Mouse (Mus musculus): ENCODE data around the gene Ehd3. TPM values are rescaled to one million over a fixed set of nuclear protein-coding genes. Genes with fewer than 3 reads are reported as not detected.
"Not testable (repeated sequence)": the region's sequence is repeated elsewhere in the genome, so short reads cannot be mapped to it uniquely, and the experiment has no call there.

The Ehd3 gene
- polyA plus RNA-seq, 1 experiment = not detected

DNA sequence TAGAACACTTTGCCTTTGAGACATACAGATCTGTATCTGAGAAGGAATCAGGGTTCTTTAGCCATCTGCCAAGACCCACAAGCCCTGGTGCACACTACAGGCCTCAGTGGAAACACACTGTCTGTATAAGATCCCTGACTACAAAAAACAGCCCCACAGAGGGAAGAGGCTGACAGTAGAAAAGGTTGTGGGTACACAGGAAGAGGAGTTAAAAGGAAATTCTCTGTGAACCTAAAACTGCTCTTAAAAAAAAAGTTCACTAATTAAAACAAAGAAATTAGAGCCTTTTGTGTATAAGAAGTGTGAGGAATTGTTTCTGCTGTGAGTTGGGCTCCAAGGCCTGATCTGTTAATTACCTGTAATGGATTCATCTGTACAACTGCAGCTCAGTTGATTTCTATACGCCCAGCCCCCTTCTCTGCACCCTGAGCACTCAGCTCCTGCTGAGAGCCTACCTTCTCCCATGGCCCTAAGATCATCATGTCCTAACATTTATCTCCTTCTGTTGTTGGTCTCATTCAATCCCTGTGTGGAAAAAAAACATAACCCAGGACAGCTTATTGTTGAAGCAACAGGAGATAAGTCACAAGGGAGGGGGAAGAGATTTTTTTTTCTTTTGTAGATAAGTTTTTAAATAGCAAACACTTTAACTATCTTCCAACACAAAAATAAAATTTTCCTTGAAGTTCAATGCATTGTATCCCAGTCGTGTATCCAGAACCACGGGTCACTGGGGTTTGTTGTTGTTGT lies 35.3 kb downstream of the Ehd3 start:
- Histone ChIP-seq H3K4me1 (ENCODE audit: control insufficient read depth, insufficient read depth, low read length) (no peaks in the 10 kb centered on the region), H3K4me3 (ENCODE audit: insufficient read depth, low read length) (no peak overlapping the region), H3K27ac (ENCODE audit: insufficient read depth, low read depth, low read length) (no peak overlapping the region)
- TF ChIP-seq POLR2A (IDR thresholded peaks at IDR 0.05; ENCODE audit: borderline replicate concordance, low read depth, low read length) (no peak), CTCF (IDR thresholded peaks at IDR 0.05; ENCODE audit: low read depth, low read length) (no peak)

- H3K4me1 ChIP-seq (ENCODE audit: control insufficient read depth, insufficient read depth, low read length); H3K4me3 ChIP-seq (ENCODE audit: insufficient read depth, low read length): not testable (repeated sequence)
Observed at GRCm38 (mm10) chr17:73839876-73840275, 35.9 kb downstream of the Ehd3 start.

DNA sequence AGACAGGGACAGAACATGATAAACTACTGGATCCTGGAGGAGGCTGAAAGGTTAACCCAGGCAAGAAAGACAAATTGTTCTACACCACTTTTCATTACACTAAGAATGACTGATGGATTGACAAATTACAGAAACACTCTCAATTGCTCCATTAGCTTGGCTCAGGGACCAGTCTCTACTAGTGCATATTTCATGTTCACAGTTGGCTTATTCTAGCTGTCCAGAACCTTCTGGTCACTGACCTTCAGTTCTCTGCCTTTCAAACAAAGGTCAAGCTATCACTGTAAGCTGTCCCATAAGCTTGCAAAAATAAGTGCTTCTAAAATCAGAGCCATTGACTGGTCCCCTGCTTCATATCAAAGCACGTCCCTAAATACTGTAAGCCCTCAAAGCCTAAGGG lies 39.0 kb downstream of the Ehd3 start:
- no peak overlapping the region for H3K4me3 ChIP-seq (ENCODE audit: insufficient read depth, low read length)
- TF ChIP-seq CTCF (IDR thresholded peaks at IDR 0.05; ENCODE audit: low read depth, low read length) (no peak), POLR2A (IDR thresholded peaks at IDR 0.05; ENCODE audit: borderline replicate concordance, low read depth, low read length) (no peak)
- H3K27ac ChIP-seq (ENCODE audit: insufficient read depth, low read depth, low read length) = no peak overlapping the region
- H3K4me1 ChIP-seq (ENCODE audit: control insufficient read depth, insufficient read depth, low read length) = no peaks in the 10 kb centered on the region

More at GRCm38 (mm10) chr17:73839876-73840275, 35.9 kb downstream of the Ehd3 start:
- H3K27ac ChIP-seq (ENCODE audit: insufficient read depth, low read depth, low read length) = not testable (repeated sequence)

- no peak for TF ChIP-seq POLR2A (IDR thresholded peaks at IDR 0.05; ENCODE audit: borderline replicate concordance, low read depth, low read length)
- TF ChIP-seq CTCF (IDR thresholded peaks at IDR 0.05; ENCODE audit: low read depth, low read length) = no peak
- Histone ChIP-seq H3K4me3 (ENCODE audit: insufficient read depth, low read length) (no peak overlapping the region), H3K4me1 (ENCODE audit: control insufficient read depth, insufficient read depth, low read length) (no peaks in the 10 kb centered on the region), H3K27ac (ENCODE audit: insufficient read depth, low read depth, low read length) (no peak overlapping the region)
Observed at GRCm38 (mm10) chr17:73845632-73846031, 41.7 kb downstream of the Ehd3 start.

DNA sequence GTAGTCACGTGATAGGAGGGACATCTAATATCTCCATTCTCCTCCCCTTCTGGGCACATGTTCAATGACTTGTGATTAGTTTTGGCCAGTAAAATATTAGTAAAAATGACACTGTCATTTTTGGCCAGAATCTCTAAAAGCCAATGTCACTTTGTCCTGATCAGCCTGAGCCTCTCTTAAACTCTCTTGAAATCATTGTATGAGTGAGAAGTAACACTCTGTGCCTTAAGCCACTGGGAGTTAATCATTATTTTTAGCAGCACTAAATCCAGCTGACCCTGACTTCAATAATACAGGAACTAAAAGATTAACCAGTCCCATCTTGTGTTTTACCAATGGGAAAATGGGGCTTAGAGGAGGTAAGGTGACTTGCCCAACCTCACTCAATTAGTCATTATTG lies 43.5 kb downstream of the Ehd3 start:
- Histone ChIP-seq H3K4me1 (ENCODE audit: control insufficient read depth, insufficient read depth, low read length) (no peaks in the 10 kb centered on the region), H3K27ac (ENCODE audit: insufficient read depth, low read depth, low read length) (no peak overlapping the region), H3K4me3 (ENCODE audit: insufficient read depth, low read length) (no peak overlapping the region)
- TF ChIP-seq POLR2A (IDR thresholded peaks at IDR 0.05; ENCODE audit: borderline replicate concordance, low read depth, low read length) (no peak), CTCF (IDR thresholded peaks at IDR 0.05; ENCODE audit: low read depth, low read length) (no peak)

GRCm38 (mm10) chr17:73853041-73853440 lies 49.1 kb downstream of the Ehd3 start:
- TF ChIP-seq POLR2A (IDR thresholded peaks at IDR 0.05; ENCODE audit: borderline replicate concordance, low read depth, low read length) = no peak
- no peak for TF ChIP-seq CTCF (IDR thresholded peaks at IDR 0.05; ENCODE audit: low read depth, low read length)
- H3K4me3 ChIP-seq (ENCODE audit: insufficient read depth, low read length) = no peak overlapping the region
- no peaks in the 10 kb centered on the region for H3K4me1 ChIP-seq (ENCODE audit: control insufficient read depth, insufficient read depth, low read length)
- H3K27ac ChIP-seq (ENCODE audit: insufficient read depth, low read depth, low read length) = no peak overlapping the region

GRCm38 (mm10) chr17:73853717-73854116 lies 49.8 kb downstream of the Ehd3 start:
- no peak for TF ChIP-seq POLR2A (IDR thresholded peaks at IDR 0.05; ENCODE audit: borderline replicate concordance, low read depth, low read length)
- no peak for TF ChIP-seq CTCF (IDR thresholded peaks at IDR 0.05; ENCODE audit: low read depth, low read length)
- Histone ChIP-seq H3K27ac (ENCODE audit: insufficient read depth, low read depth, low read length) (no peak overlapping the region), H3K4me3 (ENCODE audit: insufficient read depth, low read length) (no peak overlapping the region), H3K4me1 (ENCODE audit: control insufficient read depth, insufficient read depth, low read length) (no peaks in the 10 kb centered on the region)

DNA sequence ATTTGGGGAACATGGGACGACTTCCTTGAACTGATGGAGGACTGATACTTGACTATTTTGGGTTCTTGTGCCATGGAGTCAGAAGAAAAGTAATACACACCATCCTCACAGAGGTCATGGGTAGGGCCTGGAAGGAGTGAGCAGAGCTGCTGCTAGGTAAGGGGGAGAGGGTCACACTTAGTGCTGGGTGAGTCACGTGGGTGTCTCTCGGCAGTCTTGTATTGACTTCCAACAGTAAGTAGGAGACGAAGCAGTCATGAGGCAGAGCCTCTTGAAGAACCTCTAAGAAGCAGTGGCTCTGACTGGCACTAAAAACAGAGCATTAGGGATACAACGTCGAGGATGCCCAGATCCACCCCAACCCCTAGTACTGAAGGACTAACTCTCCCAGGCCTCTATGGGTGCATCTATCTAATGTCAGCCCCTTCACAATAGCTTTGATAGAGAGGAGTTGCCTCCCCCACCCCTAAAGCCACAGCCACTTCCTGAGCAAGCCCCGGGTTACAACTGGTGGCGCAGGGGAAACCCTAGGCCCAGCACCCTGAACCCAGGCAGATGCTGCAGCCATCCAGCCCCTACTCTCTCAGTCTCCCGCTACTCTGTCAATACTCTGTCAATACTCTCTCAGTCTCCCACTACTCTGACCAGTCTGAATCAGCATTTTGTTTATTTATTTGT lies 65.2 kb downstream of the Ehd3 start:
- Histone ChIP-seq H3K4me3 (ENCODE audit: insufficient read depth, low read length) (no peak overlapping the region), H3K4me1 (ENCODE audit: control insufficient read depth, insufficient read depth, low read length) (no peaks in the 10 kb centered on the region), H3K27ac (ENCODE audit: insufficient read depth, low read depth, low read length) (no peak overlapping the region)
- TF ChIP-seq POLR2A (IDR thresholded peaks at IDR 0.05; ENCODE audit: borderline replicate concordance, low read depth, low read length) = no peak
- no peak for TF ChIP-seq CTCF (IDR thresholded peaks at IDR 0.05; ENCODE audit: low read depth, low read length)

GRCm38 (mm10) chr17:73870956-73871605 lies 67.1 kb downstream of the Ehd3 start:
- no peak overlapping the region for H3K27ac ChIP-seq (ENCODE audit: insufficient read depth, low read depth, low read length)
- H3K4me3 ChIP-seq (ENCODE audit: insufficient read depth, low read length) = no peak overlapping the region
- no peaks in the 10 kb centered on the region for H3K4me1 ChIP-seq (ENCODE audit: control insufficient read depth, insufficient read depth, low read length)
- no peak for TF ChIP-seq POLR2A (IDR thresholded peaks at IDR 0.05; ENCODE audit: borderline replicate concordance, low read depth, low read length)
- TF ChIP-seq CTCF (IDR thresholded peaks at IDR 0.05; ENCODE audit: low read depth, low read length) = no peak

- H3K27ac ChIP-seq (ENCODE audit: insufficient read depth, low read depth, low read length) = no peak overlapping the region
- no peaks in the 10 kb centered on the region for H3K4me1 ChIP-seq (ENCODE audit: control insufficient read depth, insufficient read depth, low read length)
- no peak for TF ChIP-seq CTCF (IDR thresholded peaks at IDR 0.05; ENCODE audit: low read depth, low read length)
- TF ChIP-seq POLR2A (IDR thresholded peaks at IDR 0.05; ENCODE audit: borderline replicate concordance, low read depth, low read length) = no peak
- no peak overlapping the region for H3K4me3 ChIP-seq (ENCODE audit: insufficient read depth, low read length)
Observed at GRCm38 (mm10) chr17:73875268-73875667, 71.3 kb downstream of the Ehd3 start.
